Mouse (Mus musculus): Measurements from ENCODE around the gene Chst12. TPM values are rescaled to one million over a fixed set of nuclear protein-coding genes. Genes with fewer than 3 reads are reported as not detected.
A peak's percentile ranks its signal among the peaks of the same experiment; 100 is the strongest.

Gene Chst12
- polyA plus RNA-seq, 1 experiment from 2014 or later: 14.5 TPM

GRCm38 (mm10) chr5:140507466-140508208 lies 2.3 kb downstream of the Chst12 start:
- Histone ChIP-seq H3K9me3 (replicated peaks; ENCODE audit: low read length) (no peaks in the 10 kb centered on the region), H3K4me2 (ENCODE audit: low read length) (no peak overlapping the region), H3K4me1 (replicated peaks; ENCODE audit: insufficient read depth, low read length) (peaks cover 19% of the 10 kb centered on the region), H3K27ac (no peak overlapping the region), H3K4me3 (replicated peaks; ENCODE audit: low read depth, low read length) (no peak overlapping the region), H3K36me3 (ENCODE audit: insufficient read depth, low read length) (no peaks in the 10 kb centered on the region), H3K27me3 (ENCODE audit: insufficient read depth, low read length) (no peaks in the 10 kb centered on the region), H3K9ac (ENCODE audit: low read depth, low read length) (no peak overlapping the region)
- TF ChIP-seq CTCF (IDR thresholded peaks at IDR 0.05; ENCODE audit: low read depth): no peak
- 79% methylated on average over 14 of the region's 14 CpGs for WGBS
- no peak for ATAC-seq (replicated peaks; ENCODE audit: low FRiP score, low read depth)
- DNase-seq (ENCODE audit: low spot score): no peak

- Histone ChIP-seq H3K27me3 (ENCODE audit: insufficient read depth, low read length) (no peaks in the 10 kb centered on the region), H3K4me3 (replicated peaks; ENCODE audit: low read depth, low read length) (no peak overlapping the region), H3K4me2 (ENCODE audit: low read length) (peak overlapping the region; percentile 7; the same call in 1 of the 2 replicates), H3K4me1 (replicated peaks; ENCODE audit: insufficient read depth, low read length) (peaks cover 18% of the 10 kb centered on the region), H3K9ac (ENCODE audit: low read depth, low read length) (no peak overlapping the region; the same call in 1 of the 2 replicates), H3K9me3 (replicated peaks; ENCODE audit: low read length) (no peaks in the 10 kb centered on the region), H3K36me3 (ENCODE audit: insufficient read depth, low read length) (no peaks in the 10 kb centered on the region), H3K27ac (peak overlapping the region; percentile 26; the same call in 1 of the 2 replicates)
- 41% methylated on average over 8 of the region's 8 CpGs for WGBS
- TF ChIP-seq CTCF (IDR thresholded peaks at IDR 0.05; ENCODE audit: low read depth): no peak
- ATAC-seq (replicated peaks; ENCODE audit: low FRiP score, low read depth) (no peak), DNase-seq (ENCODE audit: low spot score) (peak; percentile 35)
Observed at GRCm38 (mm10) chr5:140508686-140509085, 3.3 kb downstream of the Chst12 start.

- H3K4me3 ChIP-seq (replicated peaks; ENCODE audit: low read depth, low read length): no peak overlapping the region
- DNase-seq (ENCODE audit: low spot score) (no peak), ATAC-seq (replicated peaks; ENCODE audit: low FRiP score, low read depth) (no peak)
- H3K27me3 ChIP-seq (ENCODE audit: insufficient read depth, low read length): no peaks in the 10 kb centered on the region
- H3K36me3 ChIP-seq (ENCODE audit: insufficient read depth, low read length): no peaks in the 10 kb centered on the region
- no peak overlapping the region for H3K9ac ChIP-seq (ENCODE audit: low read depth, low read length)
- 46% methylated on average over 9 of the region's 9 CpGs for WGBS
- no peak for TF ChIP-seq CTCF (IDR thresholded peaks at IDR 0.05; ENCODE audit: low read depth)
- peak overlapping the region; percentile 26; the same call in 1 of the 2 replicates for H3K27ac ChIP-seq
- peaks cover 18% of the 10 kb centered on the region for H3K4me1 ChIP-seq (replicated peaks; ENCODE audit: insufficient read depth, low read length)
- peak overlapping the region; percentile 7; the same call in 1 of the 2 replicates for H3K4me2 ChIP-seq (ENCODE audit: low read length)
- H3K9me3 ChIP-seq (replicated peaks; ENCODE audit: low read length): no peaks in the 10 kb centered on the region
Observed at GRCm38 (mm10) chr5:140509204-140509603, 3.9 kb downstream of the Chst12 start.

DNA sequence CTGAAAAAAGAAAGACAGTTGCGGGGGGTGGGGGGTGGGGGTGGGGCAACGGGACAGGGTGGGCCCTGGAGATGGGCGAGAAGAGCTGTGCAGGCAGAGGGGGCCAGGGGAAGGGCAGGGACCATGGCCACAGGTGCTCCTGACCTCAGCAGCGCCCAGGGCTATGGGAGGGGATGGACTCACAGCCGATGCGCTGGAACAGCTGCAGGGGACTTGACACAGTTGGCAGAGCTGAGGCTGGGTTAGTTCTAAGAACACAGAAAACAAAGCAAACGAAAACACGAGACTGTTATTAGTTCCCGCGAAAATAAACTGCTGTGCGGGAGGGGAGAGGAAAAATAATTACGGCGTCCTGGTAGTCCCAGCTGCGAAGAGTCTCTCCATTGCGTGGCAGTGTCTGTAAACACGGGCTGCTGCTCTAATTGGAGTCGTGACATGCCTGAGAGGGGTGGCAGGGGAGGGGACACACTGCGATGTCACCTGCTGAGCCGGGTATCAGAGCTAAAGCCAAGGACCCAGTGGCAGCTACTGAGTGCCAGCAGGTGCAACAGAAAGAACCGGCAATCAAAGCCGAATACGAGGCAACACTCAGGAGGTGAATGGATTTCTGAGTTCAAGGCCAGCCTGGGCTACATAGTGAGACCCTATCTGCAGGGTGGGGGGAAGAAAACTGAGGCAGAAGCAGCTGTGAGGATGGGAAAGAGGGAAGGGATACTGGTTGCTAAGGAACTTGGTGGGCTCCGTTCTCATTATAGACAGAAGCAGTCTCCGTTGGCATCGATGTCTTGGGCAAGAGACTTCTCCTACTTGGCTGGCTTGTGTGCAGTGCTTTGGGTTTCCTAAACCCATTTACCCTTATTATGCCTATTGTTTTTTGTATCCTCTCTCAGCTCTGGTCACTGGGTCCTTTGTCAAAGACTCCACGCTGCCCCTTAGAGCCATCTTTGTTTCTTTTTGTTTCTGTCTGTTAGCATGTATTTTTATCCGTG lies 5.0 kb downstream of the Chst12 start:
- Histone ChIP-seq H3K4me1 (replicated peaks; ENCODE audit: insufficient read depth, low read length) (peaks cover 27% of the 10 kb centered on the region; the same call in 1 of the 2 replicates), H3K4me2 (ENCODE audit: low read length) (peak overlapping the region; percentile 32), H3K27ac (no peak overlapping the region), H3K9me3 (replicated peaks; ENCODE audit: low read length) (no peaks in the 10 kb centered on the region), H3K27me3 (ENCODE audit: insufficient read depth, low read length) (no peaks in the 10 kb centered on the region), H3K4me3 (replicated peaks; ENCODE audit: low read depth, low read length) (no peak overlapping the region), H3K9ac (ENCODE audit: low read depth, low read length) (peak overlapping the region; percentile 49; the same call in 1 of the 2 replicates), H3K36me3 (ENCODE audit: insufficient read depth, low read length) (no peaks in the 10 kb centered on the region)
- WGBS: 38% methylated on average over 27 of the region's 27 CpGs
- no peak for TF ChIP-seq CTCF (IDR thresholded peaks at IDR 0.05; ENCODE audit: low read depth)
- ATAC-seq (replicated peaks; ENCODE audit: low FRiP score, low read depth): no peak
- DNase-seq (ENCODE audit: low spot score): no peak

DNA sequence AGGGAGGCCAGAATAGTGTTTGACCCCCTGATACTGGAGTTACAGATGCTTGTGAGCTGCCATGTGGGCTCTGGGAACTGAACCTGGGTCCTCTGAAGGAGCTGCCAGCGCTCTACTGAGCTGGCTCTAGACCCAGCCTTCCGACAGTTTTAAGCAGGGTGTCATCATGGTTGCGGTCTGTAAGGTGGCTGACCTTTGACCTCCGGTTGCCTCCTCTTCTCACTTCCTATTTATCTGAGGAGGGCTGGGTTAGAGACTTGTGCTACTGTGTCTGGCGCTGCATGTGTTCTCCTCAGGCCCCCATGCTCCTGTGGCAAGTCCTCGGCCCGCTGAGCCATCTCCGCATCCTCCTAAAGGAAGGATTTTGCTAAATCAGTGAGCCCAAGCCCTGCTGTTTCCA lies 8.6 kb downstream of the Chst12 start:
- WGBS: 69% methylated on average over 8 of the region's 8 CpGs
- TF ChIP-seq CTCF (IDR thresholded peaks at IDR 0.05; ENCODE audit: low read depth): no peak

More for the DNA sequence above, 8.6 kb downstream of the Chst12 start:
- Histone ChIP-seq H3K36me3 (ENCODE audit: insufficient read depth, low read length) (no peaks in the 10 kb centered on the region), H3K4me2 (ENCODE audit: low read length) (no peak overlapping the region), H3K27ac (no peak overlapping the region), H3K9me3 (replicated peaks; ENCODE audit: low read length) (no peaks in the 10 kb centered on the region), H3K4me3 (replicated peaks; ENCODE audit: low read depth, low read length) (no peak overlapping the region), H3K4me1 (replicated peaks; ENCODE audit: insufficient read depth, low read length) (peaks cover 21% of the 10 kb centered on the region; the same call in 1 of the 2 replicates), H3K27me3 (ENCODE audit: insufficient read depth, low read length) (no peaks in the 10 kb centered on the region), H3K9ac (ENCODE audit: low read depth, low read length) (no peak overlapping the region)
- DNase-seq (ENCODE audit: low spot score) (no peak), ATAC-seq (replicated peaks; ENCODE audit: low FRiP score, low read depth) (no peak)
